Mouse (Mus musculus): Measurements from ENCODE around the gene Arhgap10. TPM values are rescaled to one million over a fixed set of nuclear protein-coding genes. Genes with fewer than 3 reads are reported as not detected.
A peak's percentile ranks its signal among the peaks of the same experiment; 100 is the strongest.

Arhgap10 gene
- total RNA-seq, 4 experiments from 2014 or later, result 38.4 to 43.4 (median 41.2) TPM

DNA sequence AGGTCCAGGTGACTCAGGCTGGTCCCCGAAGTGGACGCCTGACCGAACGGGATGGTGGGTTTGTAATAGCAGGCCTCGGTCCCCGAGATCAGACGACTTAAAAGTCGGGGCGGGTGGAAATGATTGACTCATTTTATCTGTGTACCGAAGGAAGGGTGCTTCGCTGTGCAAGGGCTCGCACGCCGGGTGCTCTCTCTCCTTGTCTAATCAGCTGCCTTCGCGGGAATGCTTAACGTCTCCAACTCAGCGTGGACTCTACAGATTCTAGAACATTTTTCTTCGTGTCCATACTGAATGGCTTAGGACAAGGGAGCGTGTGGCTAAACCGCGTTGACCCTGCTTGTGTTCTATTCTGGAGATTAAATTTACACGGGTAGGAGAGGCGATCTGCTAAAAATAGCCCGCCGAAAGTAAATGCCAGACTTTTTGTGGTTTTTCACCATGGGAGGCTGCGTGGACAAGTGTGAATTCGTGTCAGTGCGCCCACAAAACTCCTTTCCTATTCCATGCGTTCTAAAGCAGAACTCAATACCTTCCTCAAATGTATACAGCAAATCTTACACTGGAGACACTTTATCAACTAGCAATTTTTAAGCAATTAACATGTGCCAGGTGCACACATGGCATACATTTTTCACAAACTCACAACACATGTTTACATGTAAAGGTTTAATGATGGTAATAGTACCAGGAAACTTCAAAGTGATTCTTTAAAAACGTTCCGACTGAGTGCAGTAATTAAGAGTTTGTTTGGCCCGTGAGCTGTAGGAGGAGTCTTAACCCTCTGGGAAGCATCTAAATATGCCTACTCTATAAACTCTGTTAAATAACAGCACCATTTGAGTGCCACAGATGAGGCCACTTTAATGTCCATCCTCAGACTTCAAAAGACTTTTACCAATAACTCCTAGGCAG, 705 bp upstream of the Arhgap10 start:
- DNase-seq (ENCODE audit: low spot score in 2 of 2), result peak in 1 of 2 experiments; percentile 30

DNA sequence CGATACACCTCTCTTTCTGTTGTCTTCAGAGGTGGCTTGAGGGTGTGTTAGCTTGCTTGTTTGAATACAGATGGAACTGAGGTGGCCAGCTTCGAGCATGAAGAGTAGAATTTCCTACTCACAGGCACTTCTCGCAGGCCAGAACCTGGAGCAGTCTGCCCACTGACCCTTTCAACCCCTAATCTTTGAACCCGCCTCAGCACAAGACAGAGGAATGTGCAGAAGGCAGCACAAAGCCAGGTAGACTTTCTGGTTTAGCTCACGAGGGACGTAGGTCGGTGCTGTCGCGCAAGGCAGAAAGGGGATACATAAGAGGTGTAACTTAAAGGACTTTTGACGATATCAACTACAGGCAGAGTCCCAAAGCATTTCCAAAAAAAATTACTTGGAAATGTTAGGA, 908 bp downstream of the Arhgap10 start:
- no peak for DNase-seq (ENCODE audit: low spot score in 2 of 2)

- no peak for DNase-seq (ENCODE audit: low spot score in 2 of 2)
These were observed 2.0 kb downstream of the Arhgap10 start for GRCm38 (mm10) chr8:77515786-77516185.

- DNase-seq (ENCODE audit: low spot score in 2 of 2), result no peak
These were observed 2.6 kb downstream of the Arhgap10 start for GRCm38 (mm10) chr8:77515201-77515600.

GRCm38 (mm10) chr8:77511750-77512493, 5.8 kb downstream of the Arhgap10 start:
- DNase-seq (ENCODE audit: low spot score in 2 of 2), result no peak

DNA sequence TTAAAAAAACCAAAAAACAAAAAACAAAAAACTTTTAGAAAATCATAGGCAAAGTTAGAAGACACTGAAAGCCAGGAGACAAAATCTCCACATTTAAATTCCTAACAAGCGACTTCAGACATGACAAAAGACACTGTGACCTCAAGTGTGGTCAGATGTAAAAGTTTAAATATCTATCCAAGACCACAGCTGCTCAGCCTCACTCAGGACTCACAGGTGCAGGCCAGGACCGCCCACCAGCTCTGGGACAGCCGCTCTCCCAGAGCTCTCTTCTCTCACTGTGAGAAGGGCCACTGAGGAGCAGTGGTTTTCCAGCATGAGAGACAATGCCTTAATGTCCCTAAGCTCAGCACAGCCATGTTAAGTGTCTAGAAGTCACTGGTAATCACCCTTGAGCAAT, 7.3 kb downstream of the Arhgap10 start:
- DNase-seq (ENCODE audit: low spot score in 2 of 2), result no peak

GRCm38 (mm10) chr8:77509044-77509443, 8.7 kb downstream of the Arhgap10 start:
- no peak for DNase-seq (ENCODE audit: low spot score in 2 of 2)

- no peak for DNase-seq (ENCODE audit: low spot score in 2 of 2)
These were observed 10.2 kb downstream of the Arhgap10 start for GRCm38 (mm10) chr8:77507510-77508035.

GRCm38 (mm10) chr8:77506539-77506938, 11.2 kb downstream of the Arhgap10 start:
- DNase-seq (ENCODE audit: low spot score in 2 of 2), result no peak

DNA sequence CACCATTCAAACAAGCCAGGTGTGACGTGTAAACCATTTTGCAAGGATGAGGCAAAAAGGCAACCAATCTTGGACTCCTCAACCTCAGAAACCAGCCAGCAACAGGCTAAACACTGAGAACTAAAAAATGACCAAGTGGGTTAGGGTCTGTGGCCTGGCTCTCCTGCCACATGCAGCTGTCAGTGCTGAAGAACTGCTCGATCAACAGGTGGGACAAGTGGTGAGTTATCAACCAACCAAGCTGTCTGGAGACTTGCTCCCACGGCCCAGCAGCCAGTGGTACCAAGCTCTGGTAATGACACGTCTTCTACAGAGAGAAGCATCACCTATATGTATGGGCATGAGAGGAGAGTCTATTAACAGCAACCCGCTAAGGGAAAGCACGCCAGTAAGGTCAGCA, 15.2 kb downstream of the Arhgap10 start:
- no peak for DNase-seq (ENCODE audit: low spot score in 2 of 2)

- DNase-seq (ENCODE audit: low spot score in 2 of 2), result no peak
These were observed 16.6 kb downstream of the Arhgap10 start for GRCm38 (mm10) chr8:77501131-77501530.

DNA sequence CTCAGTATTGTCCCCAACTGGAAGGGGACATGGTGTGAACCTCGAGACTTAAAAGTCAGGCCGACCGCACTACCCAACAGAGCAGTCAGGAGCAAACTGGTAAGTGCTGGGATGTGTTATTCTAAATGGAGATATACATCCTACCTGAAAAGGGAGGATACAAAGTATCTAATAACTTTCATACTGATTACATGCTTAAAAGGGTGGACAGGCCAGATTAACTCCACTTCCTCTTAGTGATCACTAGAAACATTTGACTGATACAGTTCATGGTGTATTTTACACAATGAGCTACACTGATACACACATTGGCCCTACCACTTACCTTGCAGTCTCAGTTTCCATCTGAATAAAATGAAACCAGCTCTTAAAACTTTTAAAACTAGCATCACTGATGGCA, 17.5 kb downstream of the Arhgap10 start:
- DNase-seq (ENCODE audit: low spot score in 2 of 2), result no peak

DNA sequence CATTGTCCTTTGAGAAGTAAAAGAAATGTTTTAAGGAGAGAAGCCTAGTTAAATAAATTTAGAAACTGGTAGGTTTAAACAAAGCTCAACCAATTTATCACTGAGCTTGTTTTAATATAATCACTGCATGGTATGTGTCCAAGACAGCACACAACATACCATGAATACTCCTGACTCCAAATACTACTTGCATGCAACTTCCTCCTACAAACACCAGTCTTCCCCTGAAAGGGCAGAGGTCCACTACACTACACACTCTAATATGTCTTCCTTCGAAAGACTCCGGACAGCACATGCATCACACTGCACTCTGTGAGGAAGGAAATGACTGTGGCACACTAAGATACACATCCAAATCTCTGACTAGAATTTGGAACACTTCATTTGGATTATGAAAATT, 20.3 kb downstream of the Arhgap10 start:
- no peak for DNase-seq (ENCODE audit: low spot score in 2 of 2)

DNA sequence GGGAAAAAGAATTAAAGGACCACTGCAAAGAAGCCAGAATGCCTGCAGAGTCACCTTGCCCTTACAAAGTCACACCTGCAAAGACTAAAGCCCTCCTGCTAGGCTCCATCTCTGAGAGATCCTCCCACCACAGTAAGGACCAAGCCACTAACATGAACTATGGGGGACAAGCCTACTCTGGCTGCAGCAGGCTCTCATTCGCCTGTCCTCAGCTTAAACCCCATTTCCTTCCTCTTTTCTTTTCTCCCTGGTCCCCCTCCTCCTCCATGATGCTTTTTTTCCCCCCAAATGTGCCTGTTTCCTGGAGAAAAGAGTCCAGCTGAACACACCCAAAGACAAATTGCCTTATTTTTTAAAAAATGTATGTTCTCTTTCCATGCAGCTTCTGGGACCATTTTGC, 21.5 kb downstream of the Arhgap10 start:
- DNase-seq (ENCODE audit: low spot score in 2 of 2), result no peak

DNA sequence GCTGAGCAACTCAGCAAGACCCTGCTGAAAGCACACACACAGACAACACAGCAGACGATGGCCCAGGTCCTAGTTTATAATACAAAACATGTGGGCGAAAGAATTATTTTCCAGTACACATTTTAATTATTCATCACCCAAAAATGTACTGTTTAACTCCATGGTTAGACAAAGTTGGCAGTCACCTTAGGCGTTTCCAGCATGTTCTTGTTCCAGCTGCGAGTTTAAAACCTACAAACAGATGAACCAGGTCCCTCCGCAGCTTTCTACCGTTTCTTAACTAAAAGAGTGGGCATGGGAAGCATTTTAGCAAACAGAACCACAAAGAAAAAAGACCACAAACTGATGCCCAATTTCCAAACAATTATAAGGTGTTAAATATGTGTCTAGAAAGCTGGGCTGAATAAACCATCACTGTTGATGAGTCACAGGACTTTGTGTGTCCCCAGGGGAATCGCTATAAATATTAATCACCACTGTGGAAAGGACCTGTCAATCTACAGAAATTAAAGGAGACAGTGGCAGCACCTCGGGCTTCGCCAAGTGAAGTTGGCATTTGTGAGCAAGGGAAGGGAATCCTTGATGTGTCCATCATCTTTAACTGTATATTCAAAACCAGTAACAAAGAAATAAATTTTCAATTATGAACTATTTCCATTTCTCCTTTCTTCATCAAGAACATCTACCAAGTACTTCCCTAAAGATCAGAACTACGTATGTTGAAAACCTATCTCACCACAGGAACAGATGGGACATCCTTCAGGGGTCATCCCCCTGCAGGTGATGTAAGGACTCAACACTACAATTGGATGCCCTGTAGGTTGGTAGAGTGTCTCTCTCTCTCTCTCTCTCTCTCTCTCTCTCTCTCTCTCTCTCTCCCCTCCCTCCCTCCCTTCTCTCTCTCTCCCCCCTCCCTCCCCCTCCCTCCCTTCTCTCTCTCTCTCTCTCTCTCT, 23.1 kb downstream of the Arhgap10 start:
- no peak for DNase-seq (ENCODE audit: low spot score in 2 of 2)

- peak; percentile 56 to 67 for DNase-seq (ENCODE audit: low spot score in 2 of 2)
These were observed 25.2 kb downstream of the Arhgap10 start for GRCm38 (mm10) chr8:77492356-77493058.

DNA sequence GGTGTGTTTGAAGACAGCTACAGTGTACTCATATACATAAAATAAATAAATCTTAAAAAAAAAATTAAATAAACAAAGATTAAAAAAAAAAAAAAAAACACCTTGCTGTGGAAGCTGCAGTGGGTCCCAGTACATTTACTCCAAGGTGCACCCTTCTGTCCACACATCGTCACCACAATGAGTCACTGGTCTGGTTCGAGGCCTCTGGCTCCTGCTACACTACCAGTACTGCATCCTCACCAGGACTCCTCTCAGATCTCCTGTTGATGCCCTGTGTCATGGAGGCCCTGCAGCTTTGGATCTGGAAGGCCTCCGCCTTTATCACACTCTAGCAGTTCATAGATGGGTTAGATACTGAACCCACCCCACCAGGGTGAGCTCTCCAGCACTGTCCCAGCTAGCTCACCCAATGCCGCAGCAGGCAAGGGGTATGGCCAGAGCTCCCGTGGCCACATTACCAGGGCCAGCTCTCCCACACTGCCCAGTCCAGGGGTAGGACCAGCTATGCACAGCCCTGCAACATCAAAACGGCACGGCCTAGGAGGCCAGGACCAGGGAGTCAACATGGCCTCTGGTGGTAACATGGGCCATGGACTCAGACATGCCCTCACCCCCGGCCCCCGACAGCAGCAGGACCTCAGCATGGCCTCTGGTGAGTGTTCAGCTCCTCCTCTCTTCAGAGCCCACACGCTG, 26.4 kb downstream of the Arhgap10 start:
- no peak for DNase-seq (ENCODE audit: low spot score in 2 of 2)

DNA sequence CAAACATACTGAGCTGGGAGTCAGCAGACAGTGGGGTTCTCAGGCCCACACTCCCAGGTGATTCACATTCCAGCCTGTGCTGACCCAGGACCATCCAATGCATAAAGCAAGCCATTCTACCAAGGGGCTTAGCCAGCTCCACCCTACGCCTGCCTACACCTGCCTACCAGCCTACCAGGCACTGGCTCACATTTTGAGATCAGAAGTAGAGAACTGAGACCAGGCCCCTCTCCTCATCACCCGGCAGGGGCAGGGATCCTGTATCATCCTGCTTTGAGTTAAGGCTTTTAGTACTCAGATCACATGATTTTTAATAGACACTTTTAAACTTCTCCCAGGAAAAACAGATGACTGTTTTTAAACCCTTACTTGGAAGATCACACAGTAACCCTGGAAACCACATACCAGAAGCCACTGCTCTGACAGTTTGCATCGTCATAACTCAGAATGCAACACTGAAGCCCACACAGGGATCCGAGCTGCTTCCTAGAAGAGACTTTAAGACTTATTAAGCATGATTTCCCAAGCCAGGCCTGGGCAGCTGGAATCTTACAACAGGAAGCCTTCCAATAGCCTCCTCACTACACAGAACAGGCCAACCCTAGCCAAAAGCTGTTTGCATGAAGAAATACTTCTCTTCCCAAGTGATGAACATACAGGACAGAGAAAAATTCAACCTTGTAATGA, 27.5 kb downstream of the Arhgap10 start:
- peak; percentile 43 to 54 for DNase-seq (ENCODE audit: low spot score in 2 of 2)

- no peak for DNase-seq (ENCODE audit: low spot score in 2 of 2)
These were observed 28.5 kb downstream of the Arhgap10 start for GRCm38 (mm10) chr8:77489235-77489634.
